ENCODE assay signal across 23 mouse cellular contexts in the genomic region with DNA sequence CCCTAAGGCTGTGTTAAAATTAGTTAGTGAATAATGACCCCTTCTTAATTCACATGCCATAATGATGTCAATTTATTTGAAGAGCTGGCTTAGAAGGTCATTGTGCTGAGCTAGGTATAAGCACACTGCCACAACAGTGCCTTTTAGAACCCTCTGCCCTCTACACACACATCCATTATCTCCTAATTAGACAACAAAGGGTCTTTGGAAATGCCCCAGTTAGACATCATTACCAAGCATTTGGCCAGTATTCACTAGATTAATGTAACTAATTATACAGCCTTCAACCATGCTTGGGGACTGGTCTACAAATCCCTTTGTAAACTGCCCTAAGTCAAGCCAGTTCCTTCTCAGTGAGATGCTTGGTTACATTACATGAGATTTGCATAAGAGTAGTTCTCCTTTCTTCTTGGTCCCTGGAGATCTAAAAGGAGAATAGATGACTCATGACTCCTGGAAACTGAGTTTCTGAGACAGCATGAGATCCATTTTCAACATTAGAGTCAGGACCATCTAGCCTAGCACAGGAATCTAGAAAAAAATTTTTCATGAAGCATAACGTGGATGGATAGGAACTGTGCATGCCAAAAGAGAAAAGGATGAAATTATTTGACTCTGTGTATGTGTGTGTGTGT. TPM values are rescaled to one million over a fixed set of nuclear protein-coding genes. Genes with fewer than 3 reads are reported as not detected.
DNase-seq lines count a peak whose midpoint lies in the region; ATAC-seq lines count a peak whose summit lies in the region.
"Had no signal": no experiment of that assay in that cellular context is flagged by ENCODE, and none has a peak within 500 bp of the region (broad histone marks: within the 10 kb centered on the region; RNA-seq: fewer than 3 reads in every experiment).

No protein-coding gene starts in this region.

- 70% methylated on average over 1 of the region's 1 CpGs for WGBS in hindbrain, embryonic 14.5 days
- WGBS in hindbrain, embryonic 11.5 days = 67% methylated on average over 1 of the region's 1 CpGs
- 65% methylated on average over 1 of the region's 1 CpGs for WGBS in midbrain, embryonic 14.5 days

- H3K27me3 ChIP-seq in hindbrain, embryonic 14.5 days (ENCODE audit: control insufficient read depth, insufficient read depth, low read length) = no peaks in the 10 kb centered on the region
- H3K27me3 ChIP-seq in hindbrain, embryonic 11.5 days (ENCODE audit: control insufficient read depth, insufficient read depth, low read length) = no peaks in the 10 kb centered on the region
- no peaks in the 10 kb centered on the region for H3K27me3 ChIP-seq in midbrain, embryonic 14.5 days (ENCODE audit: control insufficient read depth, insufficient read depth, low read length)
- H3K27me3 ChIP-seq: heart, embryonic 12.5 days; limb, embryonic 15.5 days; lung, embryonic 15.5 days; midbrain, embryonic 15.5 days; neural tube, embryonic 13.5 days had no signal

- H3K27ac ChIP-seq in hindbrain, embryonic 14.5 days = no peak overlapping the region
- no peak overlapping the region for H3K27ac ChIP-seq in hindbrain, embryonic 11.5 days (ENCODE audit: low read depth, low read length)
- H3K27ac ChIP-seq in midbrain, embryonic 14.5 days (replicated peaks; ENCODE audit: low read depth, low read length) = no peak overlapping the region
- H3K27ac ChIP-seq: limb, embryonic 15.5 days; liver, embryonic 14.5 days; lung, embryonic 15.5 days; midbrain, embryonic 15.5 days; neural tube, embryonic 13.5 days had no signal

- no peaks in the 10 kb centered on the region for H3K36me3 ChIP-seq in hindbrain, embryonic 14.5 days (replicated peaks; ENCODE audit: control insufficient read depth, insufficient read depth)
- H3K36me3 ChIP-seq in hindbrain, embryonic 11.5 days (ENCODE audit: control insufficient read depth, insufficient read depth, low read length) = no peaks in the 10 kb centered on the region
- no peaks in the 10 kb centered on the region for H3K36me3 ChIP-seq in midbrain, embryonic 14.5 days (ENCODE audit: control insufficient read depth, insufficient read depth, low read length)
- H3K36me3 ChIP-seq: G1E; heart, embryonic 12.5 days; limb, embryonic 15.5 days; lung, embryonic 15.5 days; midbrain, embryonic 15.5 days; neural tube, embryonic 13.5 days had no signal

- H3K9me3 ChIP-seq in hindbrain, embryonic 14.5 days (ENCODE audit: control insufficient read depth, low read length) = no peaks in the 10 kb centered on the region
- no peaks in the 10 kb centered on the region for H3K9me3 ChIP-seq in hindbrain, embryonic 11.5 days (ENCODE audit: control insufficient read depth, low read length)
- H3K9me3 ChIP-seq in midbrain, embryonic 14.5 days (ENCODE audit: control insufficient read depth, low read length) = no peaks in the 10 kb centered on the region
- H3K9me3 ChIP-seq: G1E; limb, embryonic 15.5 days; lung, embryonic 15.5 days; midbrain, embryonic 15.5 days; neural tube, embryonic 13.5 days had no signal

- H3K4me2 ChIP-seq in hindbrain, embryonic 14.5 days (replicated peaks) = no peak overlapping the region
- no peak overlapping the region for H3K4me2 ChIP-seq in hindbrain, embryonic 11.5 days (replicated peaks; ENCODE audit: low read depth, low read length)
- no peak overlapping the region for H3K4me2 ChIP-seq in midbrain, embryonic 14.5 days (ENCODE audit: low read length)
- H3K4me2 ChIP-seq: heart, embryonic 12.5 days; limb, embryonic 15.5 days; lung, embryonic 15.5 days; midbrain, embryonic 15.5 days; neural tube, embryonic 13.5 days had no signal

- no peaks in the 10 kb centered on the region for H3K4me1 ChIP-seq in hindbrain, embryonic 14.5 days (replicated peaks; ENCODE audit: control insufficient read depth, insufficient read depth, low read length)
- no peaks in the 10 kb centered on the region for H3K4me1 ChIP-seq in hindbrain, embryonic 11.5 days (replicated peaks; ENCODE audit: control insufficient read depth, insufficient read depth, low read length)
- no peaks in the 10 kb centered on the region for H3K4me1 ChIP-seq in midbrain, embryonic 14.5 days (ENCODE audit: control insufficient read depth, insufficient read depth, low read length)
- H3K4me1 ChIP-seq: heart, embryonic 12.5 days; limb, embryonic 15.5 days; lung, embryonic 15.5 days; midbrain, embryonic 15.5 days; neural tube, embryonic 13.5 days had no signal

- DNase-seq in hindbrain, embryonic 14.5 days (ENCODE audit: low spot score) = no peak
- DNase-seq in hindbrain, embryonic 11.5 days (ENCODE audit: low spot score) = no peak
- peak; percentile 38 for DNase-seq in ES-CJ7 (ENCODE audit: low read depth, low spot score)
- DNase-seq in WW6 (ENCODE audit: low read depth, low spot score) = peak; percentile 11
- DNase-seq in retina, postnatal 7 days (ENCODE audit: low read depth, low spot score) = peak; percentile 2
- no peak for DNase-seq in left cerebral cortex, adult 18-20 months (ENCODE audit: low spot score in 2 of 2)
- no peak for DNase-seq in midbrain, embryonic 14.5 days
- DNase-seq: cerebellum, adult 18-20 months; cerebellum, postnatal 14 days; gastrocnemius, postnatal 10 days; heart, postnatal 10 days; left cerebral cortex, postnatal 4 days; lung, postnatal 36 days; thymus, adult 18-20 months; thymus, postnatal 36 days had no signal

- no peak overlapping the region for H3K4me3 ChIP-seq in hindbrain, embryonic 14.5 days (replicated peaks; ENCODE audit: low read length)
- H3K4me3 ChIP-seq in hindbrain, embryonic 11.5 days (ENCODE audit: low read depth, low read length) = no peak overlapping the region
- H3K4me3 ChIP-seq in midbrain, embryonic 14.5 days (replicated peaks; ENCODE audit: low read depth, low read length) = no peak overlapping the region
- H3K4me3 ChIP-seq: heart, embryonic 12.5 days; limb, embryonic 15.5 days; lung, embryonic 15.5 days; midbrain, embryonic 15.5 days; neural tube, embryonic 13.5 days had no signal

- peak; percentile 51; the same call in 1 of the 2 replicates for ATAC-seq in hindbrain, embryonic 14.5 days (ENCODE audit: low FRiP score)
- no peak for ATAC-seq in hindbrain, embryonic 11.5 days (ENCODE audit: low FRiP score)
- ATAC-seq in midbrain, embryonic 14.5 days (ENCODE audit: low FRiP score, low TSS enrichment) = no peak
- ATAC-seq: intestine, postnatal 0 days; midbrain, embryonic 15.5 days had no signal

- H3K9ac ChIP-seq in hindbrain, embryonic 14.5 days = no peak overlapping the region
- H3K9ac ChIP-seq in hindbrain, embryonic 11.5 days (ENCODE audit: low read depth, low read length) = no peak overlapping the region
- no peak overlapping the region for H3K9ac ChIP-seq in midbrain, embryonic 14.5 days (replicated peaks; ENCODE audit: low read length)
- H3K9ac ChIP-seq: heart, embryonic 12.5 days; limb, embryonic 15.5 days; liver, embryonic 14.5 days; lung, embryonic 15.5 days; midbrain, embryonic 15.5 days; neural tube, embryonic 13.5 days had no signal

RNA-seq across cellular contexts. Expression of a gene that starts 32.3 kb away (rescaled TPM):
- polyA plus RNA-seq in hindbrain, embryonic 14.5 days (2014; fragmentation: Nextera tagmentation; extraction: Ambion mirVana) = 23.6 and 26.8 TPM in 2 replicates
- polyA plus RNA-seq in hindbrain, embryonic 11.5 days (2014; fragmentation: Nextera tagmentation; extraction: Ambion mirVana) = 3.1 and 3.7 TPM in 2 replicates
- total RNA-seq in left cerebral cortex, adult 18-20 months (2021) = 1 to 10 TPM; 5.7 to 5.9 TPM
- 3.6 and 5.4 TPM in 2 replicates for polyA plus RNA-seq in midbrain, embryonic 14.5 days (2014; fragmentation: Nextera tagmentation; extraction: Ambion mirVana)
- polyA plus RNA-seq: G1E had no signal

Comparison
In these comparisons a context has a peak if more than half of its experiments do, and no peak if none do; other contexts are left out.
1. DNase-seq: peak in ES-CJ7 (single experiment), WW6 (single experiment) and retina, postnatal 7 days (single experiment); none in hindbrain, embryonic 14.5 days (single experiment), hindbrain, embryonic 11.5 days (single experiment), left cerebral cortex, adult 18-20 months (0 of 2) and midbrain, embryonic 14.5 days (single experiment).